Mouse (Mus musculus) A20 (cell line): ENCODE data around the gene Fam13c.

Experiments
- DNase-seq: peaks from one replicate; pipeline ENCODE4 v3.0.0-alpha.2; 2011; ENCODE audit warnings: low read depth, low spot score

Fam13c gene

DNA sequence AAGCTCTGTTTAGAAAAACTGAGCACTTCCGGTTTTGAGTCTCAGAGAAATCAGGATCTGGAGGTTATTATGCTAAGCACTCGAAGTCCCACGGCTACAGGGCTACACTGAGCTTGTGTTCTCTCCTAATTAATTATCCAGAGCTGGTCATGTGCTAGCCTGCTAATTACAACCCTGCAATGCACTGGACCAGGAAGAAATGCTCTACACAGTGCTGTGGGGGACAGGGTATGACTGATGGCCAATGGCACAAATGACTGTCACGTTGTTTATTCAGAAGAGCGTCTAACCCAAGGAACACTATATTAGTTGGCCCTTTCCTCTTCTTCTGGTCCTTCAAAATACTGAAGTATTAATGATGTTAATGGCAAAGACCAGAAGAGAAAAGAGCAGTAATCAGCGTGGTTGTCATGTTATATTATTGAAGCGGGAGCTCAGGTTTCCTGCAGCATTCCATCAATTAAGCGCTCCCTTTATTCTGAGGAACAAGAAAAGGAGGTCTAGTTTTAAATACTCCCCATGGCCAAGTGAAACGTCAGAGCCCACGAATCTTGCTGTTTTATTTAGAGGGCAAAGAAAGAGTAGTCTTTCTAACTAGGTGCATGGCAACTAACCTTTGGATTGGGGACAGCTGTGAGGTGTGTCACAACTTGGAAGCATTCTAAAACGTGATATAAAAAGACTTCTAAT lies 18.4 kb downstream of the Fam13c start:
- DNase-seq: no peak

DNA sequence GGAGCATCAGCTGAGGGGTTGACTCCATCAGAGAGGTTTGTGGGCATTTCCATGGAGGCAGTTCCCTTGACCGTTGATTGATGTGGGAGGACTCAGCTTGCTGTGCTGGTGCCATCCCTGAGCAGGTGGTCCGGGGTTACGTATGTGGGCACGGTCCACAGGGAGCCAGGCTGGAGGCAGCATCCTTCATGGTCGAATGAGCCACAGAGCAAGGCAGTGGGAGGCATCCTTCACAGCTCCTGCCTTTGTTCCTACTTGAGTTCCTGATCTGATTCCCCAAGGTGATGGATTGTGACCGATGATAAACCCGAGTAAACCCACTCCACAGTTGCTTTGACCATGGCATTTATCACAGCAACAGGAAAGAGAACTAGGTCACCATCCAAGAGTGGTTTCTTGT lies 25.4 kb downstream of the Fam13c start:
- DNase-seq: no peak

DNA sequence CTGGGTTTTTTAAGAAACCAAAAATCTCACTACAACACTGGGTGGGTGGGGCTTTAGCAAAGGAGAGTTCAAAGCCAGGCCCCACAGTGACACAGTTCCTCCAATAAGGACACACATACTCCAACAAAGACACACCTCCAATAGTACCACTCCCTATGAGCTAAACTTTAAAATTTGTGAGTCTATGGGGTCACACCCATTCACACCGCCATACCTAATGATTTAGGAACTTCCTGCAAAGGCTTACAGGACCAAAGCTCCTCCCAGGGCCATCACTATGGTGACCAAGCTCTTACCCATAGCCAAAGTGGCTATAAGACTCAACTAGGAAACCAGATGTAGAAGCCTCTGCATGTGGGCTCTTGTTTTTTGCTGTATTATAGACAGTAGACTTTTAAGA lies 30.6 kb downstream of the Fam13c start:
- DNase-seq: no peak

DNA sequence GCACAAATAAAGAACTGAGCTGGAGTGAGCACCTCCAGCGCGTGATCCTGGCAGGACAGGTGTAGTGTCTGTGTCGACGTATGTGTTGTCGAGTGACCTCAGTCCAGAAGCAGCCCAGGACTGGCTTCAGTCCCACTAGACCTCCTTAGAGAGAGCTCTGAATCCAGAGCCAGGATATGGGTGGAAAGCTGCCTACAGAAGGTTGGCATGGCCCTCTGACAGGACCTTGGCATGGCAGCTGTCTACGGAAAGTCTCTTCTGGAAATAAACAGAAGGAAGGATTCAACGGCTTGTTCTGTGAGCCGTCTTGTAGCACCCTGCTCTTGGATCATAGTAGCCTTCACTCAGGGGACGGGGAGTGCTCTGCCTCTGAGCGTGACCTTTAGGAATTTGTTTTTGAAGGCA lies 37.5 kb downstream of the Fam13c start:
- DNase-seq: no peak

DNA sequence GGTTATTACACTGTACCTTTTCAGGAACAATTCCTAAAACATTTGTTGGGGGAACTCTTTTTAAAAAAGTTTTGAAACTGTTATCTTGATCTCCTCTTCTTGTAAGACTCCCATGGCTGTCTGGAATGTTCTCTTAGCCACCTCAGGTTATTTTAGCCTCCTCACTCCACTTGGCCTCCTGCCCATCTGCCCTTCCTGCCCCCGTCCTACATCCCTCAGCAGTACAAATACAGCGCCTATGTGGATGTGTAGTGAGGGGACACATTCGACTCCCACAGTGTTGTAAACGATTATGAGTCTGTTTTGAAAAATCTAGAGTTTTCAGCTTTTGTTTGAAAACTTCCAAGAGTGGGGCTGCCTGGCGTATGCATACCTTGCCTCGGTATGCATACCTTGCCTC lies 43.5 kb downstream of the Fam13c start:
- DNase-seq: no peak

GRCm38 (mm10) chr10:70484568-70485286 lies 44.4 kb downstream of the Fam13c start:
- no peak for DNase-seq

GRCm38 (mm10) chr10:70485287-70485612 lies 45.0 kb downstream of the Fam13c start:
- DNase-seq: no peak

DNA sequence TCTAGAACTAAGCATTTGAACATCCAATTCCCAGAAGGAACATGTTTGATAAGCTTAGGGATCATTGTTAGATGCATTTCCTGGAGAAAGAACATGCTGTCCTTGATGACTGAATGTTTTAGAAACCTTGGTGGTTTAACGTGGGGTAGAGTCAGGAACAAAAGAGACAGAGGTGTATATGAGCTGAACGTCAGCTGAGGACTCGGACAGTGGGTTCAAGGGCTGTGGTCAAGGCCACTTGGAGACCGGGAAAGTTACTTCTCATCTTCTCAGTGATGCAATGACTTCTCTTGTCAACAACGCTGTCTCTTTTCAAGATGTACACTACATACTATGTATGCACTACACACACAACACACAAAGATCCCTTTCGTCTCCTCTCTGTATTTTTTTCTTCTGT lies 46.4 kb downstream of the Fam13c start:
- DNase-seq: no peak

DNA sequence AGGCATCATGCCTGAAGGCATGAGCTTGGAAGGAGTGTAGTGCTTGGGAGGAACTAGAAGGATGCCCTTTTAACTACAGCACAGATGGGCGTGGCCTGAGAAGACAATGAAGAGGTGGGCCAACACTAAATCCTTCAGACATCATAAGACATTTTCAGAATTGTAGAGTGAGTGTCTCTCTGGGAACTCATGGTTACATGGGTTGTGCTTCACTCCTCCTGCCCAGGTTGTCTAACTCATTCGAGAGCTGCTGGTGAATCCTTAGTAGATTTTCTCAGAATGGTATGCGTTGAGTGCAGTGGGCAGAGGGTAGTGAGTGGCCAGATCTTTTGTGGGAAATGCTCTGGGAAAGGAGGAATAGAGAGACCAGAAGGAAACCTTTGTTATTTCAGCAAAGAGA lies 53.6 kb downstream of the Fam13c start:
- DNase-seq: no peak

DNA sequence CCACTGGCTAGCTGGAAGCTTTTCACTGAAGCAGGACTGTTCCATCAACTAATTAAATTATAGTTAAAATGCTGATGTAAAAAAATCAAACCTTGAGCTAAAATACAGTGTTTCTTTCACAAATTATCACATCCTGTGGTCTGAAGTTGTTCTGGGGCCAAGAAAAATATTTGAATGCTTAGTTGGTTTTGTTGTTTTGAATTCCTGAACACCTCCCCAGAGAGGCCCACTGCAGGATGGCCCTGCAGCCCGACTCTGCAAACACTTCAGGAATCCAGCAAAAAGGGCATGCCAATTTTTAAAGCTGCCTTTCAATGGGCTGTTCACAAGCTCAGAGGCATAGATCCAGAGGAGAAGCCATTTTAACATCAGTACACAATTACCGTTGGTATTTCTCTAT lies 54.2 kb downstream of the Fam13c start:
- no peak for DNase-seq

DNA sequence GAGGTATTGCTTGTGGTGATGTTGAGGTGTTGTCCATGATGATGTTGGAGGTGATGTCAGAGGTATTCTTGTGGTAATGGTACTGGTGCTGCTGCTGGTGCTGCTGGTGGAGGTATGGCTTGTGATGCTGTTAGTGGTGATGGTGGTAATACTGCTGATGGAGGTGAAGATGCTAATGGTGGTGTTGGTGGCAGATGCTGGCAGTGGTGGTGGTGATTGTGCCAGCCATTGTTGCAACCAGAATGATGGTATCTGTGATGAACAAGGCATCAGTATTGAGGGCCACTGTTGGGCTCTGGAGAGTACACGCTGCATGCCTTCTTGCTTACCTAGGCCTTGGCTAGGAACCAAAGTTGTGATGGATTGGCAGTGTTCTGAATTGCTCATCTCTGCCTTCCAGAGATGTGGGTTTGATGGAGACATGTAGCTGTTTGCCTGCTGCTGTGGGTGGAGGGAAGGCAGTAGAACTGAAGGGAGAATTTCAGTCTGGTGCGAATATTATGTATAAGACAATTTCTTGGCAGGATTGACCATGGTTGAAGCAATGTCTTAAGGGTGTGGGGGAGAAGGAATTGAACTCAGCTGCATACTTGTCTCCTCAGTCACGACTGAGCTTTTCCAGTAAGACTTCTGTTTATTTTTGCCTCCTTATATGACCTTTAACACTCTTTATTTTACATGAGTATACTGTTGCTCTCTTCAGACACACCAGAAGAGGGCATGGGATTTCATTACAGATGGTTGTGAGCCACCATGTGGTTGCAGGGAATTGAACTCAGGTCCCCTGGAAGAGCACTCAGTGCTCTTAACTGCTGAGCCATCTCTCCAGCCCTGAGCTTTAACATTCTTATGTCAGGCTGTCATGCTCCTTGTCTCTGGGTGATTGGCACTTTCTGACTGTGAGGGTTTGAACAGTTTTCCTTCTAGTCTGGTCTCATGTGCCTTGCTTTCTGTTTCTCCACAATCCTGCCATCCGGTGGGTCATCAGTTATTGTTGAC lies 55.1 kb downstream of the Fam13c start:
- DNase-seq: no peak

GRCm38 (mm10) chr10:70496938-70497337 lies 56.7 kb downstream of the Fam13c start:
- no peak for DNase-seq

DNA sequence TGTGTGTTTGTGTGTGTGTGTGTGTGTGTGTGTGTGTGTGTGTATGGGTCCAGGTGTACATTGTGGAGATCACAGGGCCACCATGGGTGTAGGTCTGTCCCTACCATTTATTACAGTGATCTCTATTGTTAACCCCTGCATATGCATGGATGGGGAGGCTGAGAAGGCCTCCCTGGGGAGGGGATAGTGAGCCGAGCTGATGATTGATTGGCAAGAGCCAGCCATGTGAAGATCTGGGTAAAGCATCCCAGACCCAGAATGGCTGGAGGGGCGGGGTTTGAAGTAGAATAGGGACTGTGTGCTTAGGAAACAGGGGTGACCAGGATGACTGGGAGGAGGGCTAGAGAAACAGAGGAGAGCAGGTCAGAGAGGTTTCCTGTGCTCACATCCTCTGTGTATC lies 58.0 kb downstream of the Fam13c start:
- DNase-seq: no peak

GRCm38 (mm10) chr10:70499246-70499645 lies 59.0 kb downstream of the Fam13c start:
- DNase-seq: no peak

- DNase-seq: no peak
These were observed 64.6 kb downstream of the Fam13c start for GRCm38 (mm10) chr10:70504871-70505270.

- no peak for DNase-seq
These were observed 65.1 kb downstream of the Fam13c start for GRCm38 (mm10) chr10:70505395-70505794.

GRCm38 (mm10) chr10:70505842-70506241 lies 65.6 kb downstream of the Fam13c start:
- DNase-seq: no peak

- DNase-seq: no peak
These were observed 66.4 kb downstream of the Fam13c start for GRCm38 (mm10) chr10:70506499-70507168.

GRCm38 (mm10) chr10:70507880-70508279 lies 67.6 kb downstream of the Fam13c start:
- DNase-seq: peak; percentile 1

DNA sequence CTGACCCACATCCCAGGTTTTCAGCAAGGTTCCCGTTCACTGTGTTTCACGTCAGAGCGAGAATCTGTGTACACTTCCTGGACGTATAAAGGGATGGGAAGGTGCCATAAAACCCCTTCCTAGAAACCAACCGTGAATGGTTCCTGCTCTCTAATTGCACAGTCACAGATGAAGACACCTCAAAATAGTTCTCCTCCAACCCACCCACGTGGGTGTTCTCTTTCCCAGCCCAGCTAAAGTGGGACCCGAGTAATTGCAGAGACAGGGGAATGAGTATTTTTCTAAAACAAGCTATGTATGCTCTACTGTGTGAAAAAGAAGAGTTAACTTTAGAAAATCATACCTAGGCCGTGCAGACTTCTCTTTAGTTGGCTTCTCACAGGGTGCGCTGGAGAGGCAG lies 74.6 kb downstream of the Fam13c start:
- no peak for DNase-seq

- DNase-seq: no peak
These were observed 76.4 kb downstream of the Fam13c start for GRCm38 (mm10) chr10:70516661-70517060.

DNA sequence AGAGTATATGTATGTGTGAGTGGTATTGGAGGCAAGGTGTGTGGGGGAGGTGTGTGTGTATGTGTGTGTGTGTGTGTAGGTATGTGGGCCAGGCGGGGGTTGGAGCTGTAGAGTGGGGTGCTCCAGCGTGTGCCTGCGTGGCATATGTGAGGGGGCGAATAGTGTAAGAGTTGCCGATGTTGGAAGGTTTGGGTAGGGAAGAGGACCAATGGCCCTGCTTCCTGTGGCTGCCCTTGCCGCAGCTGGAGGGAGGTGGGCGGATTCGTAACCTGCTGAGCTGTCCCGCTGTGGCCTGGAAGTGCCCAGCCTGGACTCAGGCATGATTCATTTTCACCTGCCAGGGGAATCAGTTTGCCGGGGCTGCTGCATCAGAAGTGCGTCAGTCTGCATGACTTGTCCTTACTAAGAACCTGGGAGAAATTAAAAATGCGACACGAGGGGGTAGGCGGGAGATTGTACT lies 79.4 kb downstream of the Fam13c start:
- no peak for DNase-seq
